Mouse (Mus musculus) intestine, embryonic 16.5 days (tissue): ENCODE measurements around the gene Ddx24. TPM values are rescaled to one million over a fixed set of nuclear protein-coding genes. Genes with fewer than 3 reads are reported as not detected.

Experiments used
- ATAC-seq: fragments of 200-750 bp; cut with Nextera tagmentation; 2 replicates; pipeline ENCODE4 v1.8.0; 2017; ENCODE audit warnings: moderate TSS enrichment, moderate library complexity
- H3K27ac ChIP-seq: fragments of 300-500 bp; sonication (generic); 2 replicates; pipeline ENCODE4 v1.5.1; 2014; ENCODE audit warnings: mild to moderate bottlenecking, low read length
- H3K27me3 ChIP-seq: fragments of 300-500 bp; sonication (generic); replicated peaks from 2 replicates; pipeline ENCODE4 v1.6.1; 2014; ENCODE audit warnings: low read length, control low read depth, mixed read lengths; ENCODE audit not compliant: control insufficient read depth, insufficient read depth
- H3K36me3 ChIP-seq: fragments of 300-500 bp; sonication (generic); 2 replicates; pipeline ENCODE4 v1.6.1; 2014; ENCODE audit warnings: low read length, control low read depth; ENCODE audit not compliant: control insufficient read depth, insufficient read depth
- H3K4me1 ChIP-seq: fragments of 300-500 bp; sonication (generic); 2 replicates; pipeline ENCODE4 v1.6.1; 2014; ENCODE audit warnings: low read length, control low read depth, mixed read lengths; ENCODE audit not compliant: control insufficient read depth, insufficient read depth
- H3K4me2 ChIP-seq: fragments of 300-500 bp; sonication (generic); 2 replicates; pipeline ENCODE4 v1.6.1; 2014; ENCODE audit warnings: low read depth, low read length, control low read depth
- H3K4me3 ChIP-seq: fragments of 300-500 bp; sonication (generic); 2 replicates; pipeline ENCODE4 v1.5.1; 2014; ENCODE audit warnings: mild to moderate bottlenecking, low read length
- H3K9ac ChIP-seq: fragments of 300-500 bp; sonication (generic); 2 replicates; pipeline ENCODE4 v1.6.1; 2014; ENCODE audit warnings: low read depth, low read length
- H3K9me3 ChIP-seq: fragments of 300-500 bp; sonication (generic); 2 replicates; pipeline ENCODE4 v1.6.1; 2016; ENCODE audit warnings: low read length, control low read depth; ENCODE audit not compliant: control insufficient read depth
- WGBS: fragments of 180-500 bp; shearing (Covaris S2); extraction: QIAGEN DNeasy Blood & Tissue Kit; methylation state at CpG from one replicate; pipeline ENCODE4 v1.1.7; 2014; 5-methylcytosine and 5-hydroxymethylcytosine counted together
- polyA plus RNA-seq: library from polyadenylated mRNA; unstranded; fragments of >200 nt; fragmentation: Nextera tagmentation; extraction: Ambion mirVana; gene quantifications from 2 replicates; pipeline ENCODE4 v1.2.1, GENCODE M21; 2015

Gene Ddx24
- polyA plus RNA-seq, 1 experiment from 2014 or later: 85.0 TPM

DNA sequence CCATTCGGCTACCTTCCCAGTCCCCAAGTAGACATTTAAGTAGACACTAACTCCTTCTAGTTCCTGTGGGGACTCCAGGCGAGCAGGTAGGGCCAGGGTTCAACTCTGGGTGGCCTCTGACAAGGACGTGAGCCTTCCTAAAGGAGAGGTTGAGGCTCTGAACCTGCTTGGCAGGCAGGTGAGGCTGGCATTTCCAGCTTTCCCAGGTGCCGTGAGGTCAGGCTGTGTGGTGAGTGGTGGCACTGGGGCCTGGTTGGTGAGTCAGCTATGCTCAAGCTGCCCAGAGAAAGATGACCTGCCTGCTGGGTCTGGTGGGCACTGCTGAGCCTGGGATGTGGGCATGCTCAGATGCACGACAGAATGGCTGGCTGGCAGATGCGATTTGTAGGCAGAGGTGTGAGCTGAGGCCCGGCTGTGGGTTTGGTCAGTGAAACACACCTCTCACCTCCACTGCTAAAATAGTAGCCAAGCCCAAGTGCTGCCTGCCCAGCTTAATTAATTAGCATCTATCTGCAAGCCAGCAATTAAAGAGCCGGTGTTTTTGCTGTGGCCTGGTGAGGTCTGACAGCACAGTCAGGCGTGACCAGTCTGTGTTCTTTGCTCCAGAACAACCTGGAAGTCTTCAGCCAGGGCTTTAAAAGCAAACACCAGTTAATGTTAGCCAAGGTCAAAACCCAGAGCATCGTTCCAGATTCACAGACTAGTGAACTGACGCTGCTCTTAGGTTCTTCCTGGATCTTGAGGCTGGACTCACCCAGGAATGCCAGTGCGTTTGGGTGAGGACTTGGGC is 29.9 kb downstream of the Ddx24 start:
- no peaks in the 10 kb centered on the region for H3K36me3 ChIP-seq
- ATAC-seq: no peak
- no peak overlapping the region for H3K27ac ChIP-seq
- H3K9ac ChIP-seq: no peak overlapping the region
- H3K4me3 ChIP-seq: no peak overlapping the region
- H3K4me1 ChIP-seq: peaks cover 6% of the 10 kb centered on the region; the same call in 1 of the 2 replicates
- H3K9me3 ChIP-seq: no peaks in the 10 kb centered on the region
- no peaks in the 10 kb centered on the region for H3K27me3 ChIP-seq
- WGBS: 66% methylated on average over 12 of the region's 12 CpGs
- H3K4me2 ChIP-seq: no peak overlapping the region

DNA sequence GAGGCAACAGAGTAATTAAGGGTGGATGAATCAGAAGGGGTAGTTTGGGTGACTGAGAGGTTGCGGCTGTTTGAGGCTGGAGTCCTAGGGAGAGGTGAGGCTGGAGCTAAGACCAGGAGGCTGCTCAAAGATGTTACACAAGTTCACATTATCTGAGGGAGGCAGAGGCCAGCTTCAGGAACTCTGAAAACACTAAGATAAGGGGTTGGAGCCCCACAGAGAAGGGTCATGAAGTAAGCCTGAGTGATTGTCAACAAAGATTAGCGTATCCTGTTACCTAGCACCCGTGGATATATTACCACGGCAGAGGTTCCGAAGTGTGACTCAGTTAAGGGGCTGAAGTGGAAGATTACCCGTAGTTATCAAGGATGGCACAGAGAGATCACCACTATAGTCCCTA is 32.1 kb downstream of the Ddx24 start:
- peak; percentile 63 for ATAC-seq
- no peaks in the 10 kb centered on the region for H3K36me3 ChIP-seq
- H3K4me1 ChIP-seq: peaks cover 10% of the 10 kb centered on the region
- no peak overlapping the region for H3K4me2 ChIP-seq
- H3K27ac ChIP-seq: no peak overlapping the region
- H3K9me3 ChIP-seq: no peaks in the 10 kb centered on the region
- no peak overlapping the region for H3K4me3 ChIP-seq
- no peaks in the 10 kb centered on the region for H3K27me3 ChIP-seq
- H3K9ac ChIP-seq: no peak overlapping the region
- 33% methylated on average over 6 of the region's 6 CpGs for WGBS

DNA sequence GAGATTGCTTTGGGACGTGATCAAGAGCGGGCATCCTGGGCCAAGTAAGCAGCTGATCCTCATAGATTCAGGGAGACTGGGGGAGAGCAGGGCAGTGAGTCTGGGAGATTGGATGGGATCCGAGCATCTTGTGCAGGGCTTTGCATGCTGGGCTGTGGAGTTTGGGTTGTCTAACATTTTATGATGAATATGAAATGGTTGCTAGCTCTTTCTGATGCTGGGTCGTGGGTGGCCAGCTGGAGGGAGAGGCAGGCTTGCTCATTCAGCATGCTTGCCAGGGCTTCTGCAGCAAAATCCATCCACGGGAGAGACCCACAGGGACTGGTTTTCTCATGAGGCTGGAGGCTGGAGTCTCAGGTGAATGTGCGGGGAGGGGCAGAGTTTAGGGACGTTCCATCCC is 34.5 kb downstream of the Ddx24 start:
- Histone ChIP-seq H3K27ac (no peak overlapping the region), H3K9me3 (no peaks in the 10 kb centered on the region), H3K4me2 (no peak overlapping the region), H3K27me3 (no peaks in the 10 kb centered on the region), H3K4me1 (peaks cover 10% of the 10 kb centered on the region), H3K36me3 (no peaks in the 10 kb centered on the region), H3K4me3 (no peak overlapping the region), H3K9ac (no peak overlapping the region)
- 72% methylated on average over 7 of the region's 7 CpGs for WGBS
- no peak for ATAC-seq

DNA sequence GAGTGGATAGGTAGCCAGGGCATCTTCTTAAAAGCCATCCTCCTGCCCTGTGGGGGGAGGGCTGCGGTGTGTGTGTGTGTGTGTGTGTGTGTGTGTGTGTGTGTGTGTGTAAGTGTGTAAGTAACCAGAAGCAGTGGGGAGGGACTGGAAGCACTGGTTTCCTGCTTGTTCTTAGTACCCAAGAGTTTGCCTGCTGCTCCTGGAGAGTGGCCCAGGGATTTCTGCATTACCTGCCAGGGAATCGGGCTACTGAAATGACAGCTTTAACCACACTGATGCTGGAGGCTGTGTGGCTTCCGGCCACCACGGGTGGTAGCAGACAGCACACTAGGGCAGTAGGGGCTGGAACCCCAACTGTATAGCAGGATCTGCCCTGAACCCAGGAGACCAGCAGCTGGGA is 35.6 kb downstream of the Ddx24 start:
- no peaks in the 10 kb centered on the region for H3K36me3 ChIP-seq
- peaks cover 10% of the 10 kb centered on the region for H3K4me1 ChIP-seq
- no peaks in the 10 kb centered on the region for H3K9me3 ChIP-seq
- ATAC-seq: no peak
- no peaks in the 10 kb centered on the region for H3K27me3 ChIP-seq
- no peak overlapping the region for H3K4me2 ChIP-seq
- no peak overlapping the region for H3K9ac ChIP-seq
- H3K4me3 ChIP-seq: no peak overlapping the region
- H3K27ac ChIP-seq: no peak overlapping the region
- 73% methylated on average over 4 of the region's 4 CpGs for WGBS

DNA sequence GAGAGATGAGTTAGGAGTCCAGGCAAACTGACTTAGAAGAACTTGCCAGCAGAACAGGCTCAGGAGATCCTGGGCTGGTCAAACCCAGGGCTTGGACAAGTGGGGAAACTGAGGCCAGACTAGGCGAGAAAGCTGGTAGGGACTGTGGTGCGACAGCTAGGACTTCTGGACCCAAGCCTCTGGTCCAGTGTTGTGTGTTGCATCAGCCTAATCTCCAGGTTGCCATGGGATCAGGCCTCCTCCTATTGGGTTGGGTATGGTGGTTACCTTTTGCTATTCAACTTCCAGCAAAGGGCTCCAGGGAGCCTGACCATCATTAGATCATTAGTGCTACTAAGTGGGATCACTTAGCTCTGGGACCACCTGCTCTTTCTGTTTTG is 36.3 kb downstream of the Ddx24 start:
- no peak for ATAC-seq
- 71% methylated on average over 2 of the region's 2 CpGs for WGBS

DNA sequence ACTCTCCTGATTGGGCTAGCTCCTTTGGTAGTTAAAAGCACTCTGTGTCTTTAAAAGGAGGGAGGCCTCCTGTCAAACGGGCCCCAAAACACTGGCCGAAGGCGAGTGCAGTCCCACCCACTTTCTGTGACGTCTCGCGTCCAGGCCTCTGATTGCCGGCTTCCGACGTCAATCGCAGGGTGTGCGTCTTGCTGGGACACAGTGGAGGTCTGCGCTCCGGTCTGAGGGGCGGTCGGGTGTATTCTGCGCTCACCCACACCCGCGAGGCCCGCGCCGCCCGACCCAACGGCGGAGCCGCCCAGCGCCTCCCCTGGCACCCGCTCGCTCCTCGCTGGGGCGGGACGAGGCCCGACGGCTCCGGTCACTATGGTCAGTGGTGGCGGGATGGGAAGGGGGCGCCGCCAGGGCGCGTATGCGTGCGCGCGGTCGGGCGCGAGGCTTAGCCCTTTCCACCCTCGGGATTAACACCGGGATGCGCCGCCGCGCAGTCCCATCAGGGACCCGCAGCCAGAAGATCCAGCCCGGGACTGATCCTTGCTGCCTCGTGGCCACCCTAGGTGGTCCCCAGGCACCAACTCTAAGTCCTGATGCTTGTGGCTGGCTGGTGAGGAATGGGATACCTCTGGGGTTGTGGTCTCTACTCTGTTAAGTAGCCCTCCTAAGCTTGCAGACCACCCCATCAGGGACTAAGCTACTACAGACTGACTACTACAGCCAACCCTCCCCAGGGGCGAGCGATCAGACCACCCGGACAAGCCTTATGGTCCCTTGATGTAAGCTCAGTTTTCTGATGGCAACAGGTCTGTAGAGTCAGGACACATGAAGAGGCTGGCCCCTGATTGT is 36.9 kb downstream of the Ddx24 start, which contains the start of gene Otub2:
Otub2 (plus strand) TSS at position 178 of the 843 bp plus-strand sequence.
- peak within 1 kb of the TSS; percentile 86 for H3K9ac ChIP-seq
- H3K9me3 ChIP-seq: no peaks in the 10 kb centered on the region
- no peaks in the 10 kb centered on the region for H3K36me3 ChIP-seq
- ATAC-seq: peak; percentile 99
- H3K27ac ChIP-seq: 0 out of 2 replicates have a peak within 1 kb of the TSS, but pooled peaks have one; percentile 36
- WGBS: under 1% methylated on average over 58 of the region's 58 CpGs
- peak within 1 kb of the TSS; percentile 75 for H3K4me3 ChIP-seq
- H3K27me3 ChIP-seq: no peaks in the 10 kb centered on the region
- peaks cover 6% of the 10 kb centered on the region for H3K4me1 ChIP-seq
- H3K4me2 ChIP-seq: peak within 1 kb of the TSS; percentile 65

More for the DNA sequence above, 36.3 kb downstream of the Ddx24 start:
- H3K36me3 ChIP-seq: no peaks in the 10 kb centered on the region
- H3K9me3 ChIP-seq: no peaks in the 10 kb centered on the region
- H3K27me3 ChIP-seq: no peaks in the 10 kb centered on the region
- H3K4me2 ChIP-seq: peak overlapping the region; percentile 65
- peak overlapping the region; percentile 86 for H3K9ac ChIP-seq
- H3K27ac ChIP-seq: no peak overlapping the region
- peak overlapping the region; percentile 75 for H3K4me3 ChIP-seq
- peaks cover 10% of the 10 kb centered on the region for H3K4me1 ChIP-seq

DNA sequence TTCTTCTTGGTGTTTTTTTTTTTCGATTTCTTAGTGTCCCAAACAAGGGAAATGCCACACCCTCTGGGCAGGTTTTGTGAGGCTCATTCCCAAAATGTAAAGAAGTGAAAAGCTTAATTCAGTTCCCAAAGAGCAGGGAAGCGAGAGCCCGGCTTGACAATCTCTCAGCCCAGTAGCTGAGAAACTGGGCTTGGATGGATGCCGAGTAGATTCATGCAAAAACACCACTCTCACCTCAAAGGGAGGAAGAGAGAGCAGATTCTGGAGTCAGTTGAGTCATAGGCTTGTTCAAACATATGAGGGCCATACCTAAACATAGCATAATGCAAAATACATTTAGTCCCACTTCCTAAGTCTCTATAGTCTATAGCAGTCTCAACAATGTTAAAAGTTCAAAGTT is 45.4 kb downstream of the Ddx24 start:
- no peak for ATAC-seq
- Histone ChIP-seq H3K27ac (no peak overlapping the region), H3K36me3 (no peaks in the 10 kb centered on the region), H3K9me3 (no peaks in the 10 kb centered on the region), H3K9ac (no peak overlapping the region), H3K4me1 (no peaks in the 10 kb centered on the region), H3K27me3 (no peaks in the 10 kb centered on the region), H3K4me3 (no peak overlapping the region), H3K4me2 (no peak overlapping the region)
- 79% methylated on average over 4 of the region's 4 CpGs for WGBS

DNA sequence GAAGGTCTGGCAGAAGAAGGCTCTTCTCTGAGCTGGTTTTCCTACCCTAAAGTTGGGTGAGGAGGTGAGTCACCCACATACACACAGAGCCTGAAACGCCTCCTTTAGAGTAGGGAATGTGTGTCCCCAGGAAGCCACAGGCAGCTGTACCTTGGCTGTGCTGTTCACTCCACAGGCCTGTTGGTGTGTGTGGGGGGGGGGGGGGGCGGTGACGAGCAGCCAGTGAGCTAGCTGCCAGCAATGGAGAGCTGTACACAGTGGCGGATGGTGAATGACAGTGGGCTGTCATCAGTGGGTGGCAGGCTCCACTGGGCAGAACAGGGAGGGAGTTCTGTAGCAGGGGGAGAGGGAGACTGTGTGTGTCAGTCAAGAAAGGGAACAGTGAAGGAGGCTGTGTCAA is 48.9 kb downstream of the Ddx24 start:
- Histone ChIP-seq H3K27me3 (no peaks in the 10 kb centered on the region), H3K4me1 (no peaks in the 10 kb centered on the region), H3K27ac (no peak overlapping the region), H3K9ac (no peak overlapping the region), H3K9me3 (no peaks in the 10 kb centered on the region), H3K4me2 (no peak overlapping the region), H3K36me3 (no peaks in the 10 kb centered on the region), H3K4me3 (no peak overlapping the region)
- 68% methylated on average over 4 of the region's 4 CpGs for WGBS
- no peak for ATAC-seq

DNA sequence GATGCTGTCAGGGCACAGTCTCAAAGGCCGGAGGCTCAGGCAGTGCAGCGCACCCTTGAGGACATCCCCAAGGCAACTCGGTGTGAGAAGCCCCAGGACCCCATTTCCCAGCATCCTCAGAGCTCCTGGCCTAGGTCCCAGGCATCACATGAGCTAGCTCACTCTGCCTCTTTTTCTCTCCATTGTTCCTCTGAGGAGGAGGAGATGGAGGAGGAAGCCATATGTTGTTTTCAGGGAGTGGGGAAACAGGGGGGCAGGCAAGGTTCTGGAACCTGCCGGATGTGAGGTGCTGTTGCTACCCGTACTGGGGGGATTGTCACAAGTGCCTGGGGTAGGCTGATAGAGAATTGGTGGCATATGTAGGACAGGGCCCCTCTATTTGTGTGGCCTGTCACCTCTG is 49.5 kb downstream of the Ddx24 start:
- Histone ChIP-seq H3K27ac (no peak overlapping the region), H3K36me3 (no peaks in the 10 kb centered on the region), H3K9me3 (no peaks in the 10 kb centered on the region), H3K4me3 (no peak overlapping the region), H3K4me2 (no peak overlapping the region), H3K4me1 (no peaks in the 10 kb centered on the region), H3K9ac (no peak overlapping the region), H3K27me3 (no peaks in the 10 kb centered on the region)
- WGBS: 72% methylated on average over 5 of the region's 5 CpGs
- no peak for ATAC-seq
